Mouse (Mus musculus) midbrain, embryonic 14.5 days (tissue): ENCODE measurements around the gene Chl1. TPM values are rescaled to one million over a fixed set of nuclear protein-coding genes. Genes with fewer than 3 reads are reported as not detected.

Experiments
- ATAC-seq: fragments of 200-750 bp; cut with Nextera tagmentation; 2 replicates; pipeline ENCODE4 v1.8.0; 2017; ENCODE audit warnings: moderate number of reproducible peaks, moderate library complexity; ENCODE audit not compliant: low FRiP score, low TSS enrichment
- DNase-seq: peaks from one replicate; pipeline ENCODE4 v3.0.0-alpha.2; 2015
- H3K27ac ChIP-seq: fragments of 300-500 bp; sonication (generic); replicated peaks from 2 replicates; pipeline ENCODE4 v1.5.1; 2014; ENCODE audit warnings: mild to moderate bottlenecking, low read depth, low read length, moderate library complexity
- H3K27me3 ChIP-seq: fragments of 300-500 bp; sonication (generic); 2 replicates; pipeline ENCODE4 v1.6.1; 2014; ENCODE audit warnings: low read length, control low read depth, mixed read lengths; ENCODE audit not compliant: control insufficient read depth, insufficient read depth
- H3K36me3 ChIP-seq: fragments of 300-500 bp; sonication (generic); 2 replicates; pipeline ENCODE4 v1.6.1; 2014; ENCODE audit warnings: low read length, control low read depth; ENCODE audit not compliant: control insufficient read depth, insufficient read depth
- H3K4me1 ChIP-seq: fragments of 300-500 bp; sonication (generic); 2 replicates; pipeline ENCODE4 v1.6.1; 2014; ENCODE audit warnings: mild to moderate bottlenecking, antibody characterized with exemption, low read length, control low read depth; ENCODE audit not compliant: control insufficient read depth, insufficient read depth
- H3K4me2 ChIP-seq: fragments of 300-500 bp; sonication (generic); 2 replicates; pipeline ENCODE4 v1.6.1; 2014; ENCODE audit warnings: mild to moderate bottlenecking, low read length, moderate library complexity
- H3K4me3 ChIP-seq: fragments of 300-500 bp; sonication (generic); replicated peaks from 2 replicates; pipeline ENCODE4 v1.5.1; 2014; ENCODE audit warnings: low read depth, low read length
- H3K9ac ChIP-seq: fragments of 300-500 bp; sonication (generic); replicated peaks from 2 replicates; pipeline ENCODE4 v1.6.1; 2014; ENCODE audit warnings: mild to moderate bottlenecking, low read length, moderate library complexity
- H3K9me3 ChIP-seq: fragments of 300-500 bp; sonication (generic); 2 replicates; pipeline ENCODE4 v1.6.1; 2016; ENCODE audit warnings: low read length, control low read depth, mixed read lengths; ENCODE audit not compliant: control insufficient read depth
- WGBS: fragments of 180-500 bp; shearing (Covaris S2); extraction: QIAGEN DNeasy Blood & Tissue Kit; methylation state at CpG from one replicate; pipeline ENCODE4 v1.1.7; 2014; 5-methylcytosine and 5-hydroxymethylcytosine counted together
- polyA plus RNA-seq: library from polyadenylated mRNA; unstranded; fragments of >200 nt; fragmentation: Nextera tagmentation; extraction: Ambion mirVana; gene quantifications from 2 replicates; pipeline ENCODE4 v1.2.1, GENCODE M21; 2014

Chl1 gene
- polyA plus RNA-seq, 1 experiment from 2014 or later: 146 TPM

GRCm38 (mm10) chr6:103511290-103511971 lies 1.0 kb downstream of the Chl1 start:
- WGBS: 5% methylated on average over 18 of the region's 18 CpGs
- no peaks in the 10 kb centered on the region for H3K36me3 ChIP-seq
- H3K9me3 ChIP-seq: no peaks in the 10 kb centered on the region
- peaks cover 14% of the 10 kb centered on the region; the same call in 1 of the 2 replicates for H3K4me1 ChIP-seq
- ATAC-seq (peak; percentile 53; the same call in 1 of the 2 replicates), DNase-seq (peak; percentile 71)
- H3K9ac ChIP-seq: peak overlapping the region; percentile 87
- H3K4me2 ChIP-seq: peak overlapping the region; percentile 69
- H3K4me3 ChIP-seq: peak overlapping the region; percentile 59
- H3K27me3 ChIP-seq: no peaks in the 10 kb centered on the region
- peak overlapping the region; percentile 92 for H3K27ac ChIP-seq

GRCm38 (mm10) chr6:103511972-103512565 lies 1.7 kb downstream of the Chl1 start:
- H3K9ac ChIP-seq: peak overlapping the region; percentile 87
- peak; percentile 84 for ATAC-seq
- peak; percentile 92 for DNase-seq
- peaks cover 14% of the 10 kb centered on the region; the same call in 1 of the 2 replicates for H3K4me1 ChIP-seq
- H3K9me3 ChIP-seq: no peaks in the 10 kb centered on the region
- peak overlapping the region; percentile 92 for H3K27ac ChIP-seq
- H3K4me3 ChIP-seq: peak overlapping the region; percentile 59
- WGBS: under 1% methylated on average over 29 of the region's 29 CpGs
- H3K4me2 ChIP-seq: peak overlapping the region; percentile 69
- H3K27me3 ChIP-seq: no peaks in the 10 kb centered on the region
- H3K36me3 ChIP-seq: no peaks in the 10 kb centered on the region

GRCm38 (mm10) chr6:103512911-103513321 lies 2.5 kb downstream of the Chl1 start:
- Histone ChIP-seq H3K4me3 (peak overlapping the region; percentile 59), H3K27ac (peak overlapping the region; percentile 92), H3K27me3 (no peaks in the 10 kb centered on the region), H3K4me1 (peaks cover 9% of the 10 kb centered on the region; the same call in 1 of the 2 replicates), H3K36me3 (no peaks in the 10 kb centered on the region), H3K9ac (peak overlapping the region; percentile 87), H3K9me3 (no peaks in the 10 kb centered on the region), H3K4me2 (peak overlapping the region; percentile 69)
- ATAC-seq: no peak
- DNase-seq: peak; percentile 69
- 50% methylated on average over 6 of the region's 6 CpGs for WGBS

GRCm38 (mm10) chr6:103513621-103514241 lies 3.3 kb downstream of the Chl1 start:
- Histone ChIP-seq H3K27ac (peak overlapping the region; percentile 92), H3K27me3 (no peaks in the 10 kb centered on the region), H3K9ac (peak overlapping the region; percentile 41; the same call in 1 of the 2 replicates), H3K9me3 (no peaks in the 10 kb centered on the region), H3K4me1 (peaks cover 9% of the 10 kb centered on the region; the same call in 1 of the 2 replicates), H3K36me3 (no peaks in the 10 kb centered on the region), H3K4me2 (peak overlapping the region; percentile 69), H3K4me3 (peak overlapping the region; percentile 59)
- DNase-seq (peak; percentile 60), ATAC-seq (no peak)
- WGBS: 34% methylated on average over 8 of the region's 8 CpGs

GRCm38 (mm10) chr6:103514346-103514745 lies 4.0 kb downstream of the Chl1 start:
- WGBS: 4% methylated on average over 1 of the region's 1 CpGs
- peak; percentile 88 for DNase-seq
- Histone ChIP-seq H3K4me3 (peak overlapping the region; percentile 59), H3K27me3 (no peaks in the 10 kb centered on the region), H3K4me2 (peak overlapping the region; percentile 69), H3K4me1 (peaks cover 9% of the 10 kb centered on the region; the same call in 1 of the 2 replicates), H3K36me3 (no peaks in the 10 kb centered on the region), H3K27ac (no peak overlapping the region; the same call in 1 of the 2 replicates), H3K9me3 (no peaks in the 10 kb centered on the region), H3K9ac (0 out of 2 replicates have a peak overlapping the region, but pooled peaks have one; percentile 41)
- no peak for ATAC-seq

GRCm38 (mm10) chr6:103514756-103515155 lies 4.4 kb downstream of the Chl1 start:
- WGBS: 39% methylated on average over 1 of the region's 1 CpGs
- H3K9me3 ChIP-seq: no peaks in the 10 kb centered on the region
- H3K27me3 ChIP-seq: no peaks in the 10 kb centered on the region
- no peak overlapping the region for H3K9ac ChIP-seq
- ATAC-seq: no peak
- peak overlapping the region; percentile 69 for H3K4me2 ChIP-seq
- H3K4me3 ChIP-seq: peak overlapping the region; percentile 59; the same call in 1 of the 2 replicates
- no peak overlapping the region for H3K27ac ChIP-seq
- H3K4me1 ChIP-seq: peaks cover 9% of the 10 kb centered on the region; the same call in 1 of the 2 replicates
- no peaks in the 10 kb centered on the region for H3K36me3 ChIP-seq
- peak; percentile 42 for DNase-seq

- 82% methylated on average over 2 of the region's 2 CpGs for WGBS
- no peak for ATAC-seq
Measured at GRCm38 (mm10) chr6:103519596-103519995, 9.2 kb downstream of the Chl1 start.

GRCm38 (mm10) chr6:103525326-103526024 lies 15.1 kb downstream of the Chl1 start:
- 85% methylated on average over 2 of the region's 2 CpGs for WGBS
- Histone ChIP-seq H3K9ac (no peak overlapping the region), H3K27ac (no peak overlapping the region), H3K4me1 (0 out of 2 replicates have a peak, but pooled peaks cover 4% of the 10 kb centered on the region), H3K27me3 (no peaks in the 10 kb centered on the region), H3K4me3 (no peak overlapping the region), H3K9me3 (no peaks in the 10 kb centered on the region), H3K4me2 (no peak overlapping the region), H3K36me3 (no peaks in the 10 kb centered on the region)
- ATAC-seq (no peak), DNase-seq (no peak)

More at GRCm38 (mm10) chr6:103519596-103519995, 9.2 kb downstream of the Chl1 start:
- Histone ChIP-seq H3K9me3 (no peaks in the 10 kb centered on the region), H3K36me3 (no peaks in the 10 kb centered on the region), H3K27ac (no peak overlapping the region), H3K4me1 (peaks cover 4% of the 10 kb centered on the region; the same call in 1 of the 2 replicates), H3K4me3 (no peak overlapping the region), H3K27me3 (no peaks in the 10 kb centered on the region), H3K4me2 (no peak overlapping the region), H3K9ac (no peak overlapping the region)
- DNase-seq: no peak
